Mouse (Mus musculus) embryo, embryonic 10.5 days (tissue): ENCODE data around the gene Col4a4.

Experiments
- DNase-seq: peaks from one replicate; pipeline ENCODE4 v3.0.0-alpha.2; 2015; ENCODE audit warnings: low spot score

The Col4a4 gene

DNA sequence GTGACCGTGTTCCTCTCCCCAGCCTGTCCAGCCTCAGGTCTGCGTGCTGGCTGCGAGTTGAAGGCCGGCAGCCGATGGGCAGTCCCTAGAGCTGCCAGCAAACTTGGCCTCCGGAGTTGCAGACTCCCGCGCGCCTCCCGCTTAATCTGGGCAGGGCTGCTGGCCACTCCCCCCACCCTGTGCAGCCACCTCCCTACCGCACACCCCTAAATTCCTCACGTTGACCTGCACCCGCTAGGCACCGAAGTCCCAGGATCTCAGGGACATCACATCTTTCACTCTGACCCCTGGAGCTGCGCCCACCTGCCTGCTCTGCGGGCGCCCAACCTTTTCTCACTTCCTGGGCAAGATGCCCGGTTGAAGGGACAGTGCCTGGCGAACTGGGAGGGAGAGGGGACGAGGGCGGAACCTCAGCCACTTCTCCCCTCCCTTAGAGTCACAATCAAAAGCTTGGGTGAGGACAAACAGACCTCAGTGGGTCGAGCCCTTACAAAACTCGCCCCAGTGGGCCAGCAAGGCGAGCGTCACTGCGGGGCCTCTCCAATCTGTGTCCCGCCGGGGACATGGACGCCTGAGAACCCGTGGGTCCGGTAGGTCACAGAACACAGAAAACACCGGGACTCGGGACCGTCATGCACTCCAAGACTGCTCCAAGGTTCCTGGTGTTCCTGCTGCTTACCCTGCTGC lies at the start of gene Col4a4, which contains the start of gene Col4a3:
Col4a4 (minus strand) TSS at position 137 of the 687 bp plus-strand sequence.
Col4a3 (plus strand) TSS at position 209 of the 687 bp plus-strand sequence.
- DNase-seq, result peak; percentile 34

DNA sequence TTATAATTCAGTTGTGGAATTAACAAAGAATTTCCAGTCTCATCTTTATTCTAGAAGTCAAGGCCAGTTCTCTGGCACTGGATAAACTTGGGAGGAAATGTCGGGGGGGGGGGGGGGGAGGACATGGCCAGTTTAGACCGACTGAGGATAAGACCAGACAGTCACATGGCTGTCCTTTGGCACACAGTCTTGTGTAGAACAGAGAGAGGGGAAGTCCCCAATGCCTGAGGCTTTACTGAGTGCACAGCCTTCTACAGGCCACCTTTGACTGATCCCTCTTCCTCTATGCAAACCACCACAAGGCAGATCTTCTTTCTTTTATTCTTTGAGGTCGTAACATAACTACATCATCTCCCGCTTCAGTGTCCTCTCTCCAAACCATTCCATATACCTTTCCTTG lies 49.7 kb upstream of the Col4a4 start:
- DNase-seq, result no peak

DNA sequence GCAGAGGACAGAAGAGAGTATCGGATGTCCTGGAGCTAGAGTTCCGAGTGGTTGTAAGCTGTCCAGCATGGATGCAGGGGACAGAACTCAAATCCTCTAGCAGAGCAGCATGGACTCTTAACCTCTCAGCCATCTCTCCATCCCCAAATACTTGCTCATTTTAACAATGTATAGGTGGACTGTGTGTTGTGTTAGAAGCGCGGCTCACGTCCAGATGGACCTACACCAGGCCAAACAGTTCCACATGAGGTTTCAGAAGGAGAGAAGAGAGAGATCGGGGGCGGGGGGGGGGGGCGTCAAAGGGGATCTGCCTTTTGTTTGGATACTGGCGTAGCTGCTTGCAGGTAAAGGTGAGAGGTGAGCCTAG lies 48.6 kb upstream of the Col4a4 start:
- no peak for DNase-seq

- no peak for DNase-seq
These were observed 48.0 kb upstream of the Col4a4 start for GRCm38 (mm10) chr1:82634545-82635253.

GRCm38 (mm10) chr1:82631169-82631792 lies 44.6 kb upstream of the Col4a4 start:
- no peak for DNase-seq

GRCm38 (mm10) chr1:82629495-82629894 lies 42.8 kb upstream of the Col4a4 start:
- DNase-seq, result no peak

DNA sequence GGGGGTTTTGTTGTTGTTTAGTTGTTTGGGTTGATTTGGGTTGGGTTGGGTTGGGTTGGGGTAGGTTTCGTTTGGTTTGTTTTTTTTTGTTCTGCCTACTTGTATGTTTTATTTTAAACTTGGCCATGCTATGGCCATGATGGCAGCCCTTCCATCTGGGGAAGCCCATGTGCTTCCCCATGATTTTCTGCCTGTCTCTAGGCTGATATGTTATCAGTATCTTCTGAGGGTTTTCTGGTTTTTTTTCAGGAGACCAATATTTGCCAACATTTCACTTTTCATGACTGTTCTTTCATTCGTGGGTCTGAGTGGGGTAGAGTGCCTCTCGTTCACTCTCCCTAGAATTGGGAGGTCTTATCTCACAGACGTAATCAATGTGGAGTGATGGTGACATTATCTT lies 41.0 kb upstream of the Col4a4 start:
- no peak for DNase-seq

DNA sequence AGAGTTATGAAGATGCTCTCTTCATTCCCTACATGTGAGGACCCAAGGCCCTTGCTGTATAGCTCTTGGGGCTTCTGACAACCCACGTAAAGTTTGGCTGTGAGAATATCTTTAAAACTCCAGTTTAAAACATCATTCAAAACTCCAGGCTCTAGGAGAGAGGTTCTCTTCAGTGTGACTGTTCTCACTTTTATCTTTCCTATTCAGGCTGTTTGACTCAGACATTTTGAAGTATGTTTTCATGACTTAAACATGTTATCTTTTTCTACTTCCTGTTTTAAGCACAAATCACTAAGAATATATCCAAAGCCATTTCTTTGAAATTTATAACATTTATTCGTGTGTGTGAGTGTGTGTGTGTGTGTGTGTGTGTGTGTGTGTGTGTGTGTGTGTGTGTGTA lies 38.8 kb upstream of the Col4a4 start:
- DNase-seq, result no peak

GRCm38 (mm10) chr1:82624934-82625333 lies 38.3 kb upstream of the Col4a4 start:
- DNase-seq, result no peak

DNA sequence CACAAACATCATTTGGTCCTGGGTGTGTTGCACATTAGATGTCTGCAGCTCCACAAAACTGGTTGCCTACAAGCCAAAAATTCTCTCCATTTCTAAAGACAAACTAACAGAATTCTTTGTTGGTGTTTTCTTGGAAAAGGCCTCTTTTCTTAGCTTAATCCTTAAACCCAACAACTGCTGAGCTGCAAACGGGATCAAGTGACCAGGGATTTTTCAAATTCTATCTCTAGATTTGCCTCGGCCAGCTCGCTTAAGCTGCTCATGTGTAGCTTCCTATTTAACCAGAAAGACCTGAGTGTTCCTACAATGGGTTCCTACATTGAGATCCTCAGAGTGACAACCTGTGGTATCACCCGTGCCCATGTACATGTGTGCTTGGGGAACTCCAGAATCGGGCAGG lies 33.3 kb upstream of the Col4a4 start:
- no peak for DNase-seq

GRCm38 (mm10) chr1:82618592-82618991 lies 31.9 kb upstream of the Col4a4 start:
- no peak for DNase-seq

- DNase-seq, result no peak
These were observed 31.4 kb upstream of the Col4a4 start for GRCm38 (mm10) chr1:82618001-82618400.

- peak; percentile 14 for DNase-seq
These were observed 25.5 kb upstream of the Col4a4 start for GRCm38 (mm10) chr1:82612061-82612660.

GRCm38 (mm10) chr1:82608646-82609262 lies 22.1 kb upstream of the Col4a4 start:
- no peak for DNase-seq

- DNase-seq, result no peak
These were observed 19.2 kb upstream of the Col4a4 start for GRCm38 (mm10) chr1:82605856-82606255.

GRCm38 (mm10) chr1:82605347-82605746 lies 18.7 kb upstream of the Col4a4 start:
- no peak for DNase-seq

DNA sequence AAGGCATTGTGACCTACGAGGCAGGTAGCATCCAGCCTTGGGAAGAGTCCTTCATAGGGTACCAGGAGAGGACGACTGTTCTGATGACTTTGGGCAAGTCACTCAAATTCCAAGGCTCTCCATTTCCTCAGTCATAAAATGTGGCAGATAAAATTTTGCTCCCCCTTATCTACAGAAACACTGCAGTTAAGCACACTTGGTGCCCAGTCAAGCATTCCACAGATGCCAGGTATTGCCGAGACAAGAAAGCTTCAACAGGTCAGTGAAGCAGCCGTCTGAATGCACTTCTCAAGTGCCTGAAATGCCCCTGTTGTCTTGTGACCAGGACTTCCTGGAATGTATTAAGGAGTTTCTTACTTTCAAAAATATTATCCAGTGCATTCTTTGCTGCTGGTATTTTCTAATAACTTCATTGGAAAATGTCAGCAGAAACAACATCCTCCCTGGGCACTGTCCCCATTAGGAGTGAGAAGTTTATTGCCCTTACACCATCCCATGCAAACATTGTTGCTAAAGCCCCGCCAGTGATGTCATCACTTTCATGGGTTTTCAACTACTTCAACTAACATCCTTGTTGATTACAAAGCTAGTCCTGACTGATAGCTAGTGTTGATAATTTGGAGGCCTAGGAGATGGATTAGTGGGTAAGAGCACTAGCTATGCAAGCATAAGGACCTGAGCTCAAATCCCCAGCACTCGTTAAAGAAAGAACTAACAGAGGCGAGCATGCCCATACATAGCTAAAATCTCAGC lies 16.7 kb upstream of the Col4a4 start:
- DNase-seq, result no peak

DNA sequence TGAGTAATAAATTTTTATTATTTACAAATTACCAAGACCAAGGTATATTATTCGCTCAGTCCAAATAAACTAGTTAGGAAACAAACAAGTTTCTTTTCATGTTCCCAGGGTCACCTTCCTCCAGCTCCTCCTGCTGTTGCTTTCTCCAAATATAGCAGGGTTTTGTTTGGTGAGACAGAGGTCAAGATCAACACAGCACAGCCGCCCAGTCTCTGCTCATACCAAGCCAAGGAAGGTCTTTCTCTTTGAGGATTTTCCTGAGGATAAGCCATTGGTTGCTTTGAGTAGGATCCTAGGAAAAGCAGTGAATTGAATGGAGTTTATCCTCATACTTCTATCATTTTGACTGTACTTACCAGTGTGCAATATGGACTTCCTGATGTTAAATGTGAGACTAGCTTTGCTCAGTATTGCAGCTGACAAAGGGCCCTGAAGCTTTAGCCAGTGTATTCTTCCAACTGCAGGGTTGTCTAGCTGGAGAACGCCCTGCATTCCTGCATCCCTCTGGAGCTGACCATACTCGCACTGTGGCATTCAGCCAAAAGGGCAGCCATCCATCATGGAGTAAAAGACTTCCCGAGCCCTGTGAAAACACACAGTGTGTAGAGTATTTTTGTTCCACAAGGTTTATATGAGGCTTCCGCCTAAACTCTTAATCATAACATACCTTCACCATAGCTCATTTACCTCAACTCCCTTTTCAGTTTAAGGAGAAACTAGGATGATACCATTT lies 10.4 kb upstream of the Col4a4 start:
- DNase-seq, result peak; percentile 24

GRCm38 (mm10) chr1:82590266-82590665 lies 3.6 kb upstream of the Col4a4 start:
- DNase-seq, result no peak

GRCm38 (mm10) chr1:82585981-82586380 lies 668 bp downstream of the Col4a4 start:
- DNase-seq, result no peak

GRCm38 (mm10) chr1:82578320-82578719 lies 8.3 kb downstream of the Col4a4 start:
- DNase-seq, result no peak
